Mouse (Mus musculus): Measurements from ENCODE around the gene Vopp1.

Vopp1 gene

DNA sequence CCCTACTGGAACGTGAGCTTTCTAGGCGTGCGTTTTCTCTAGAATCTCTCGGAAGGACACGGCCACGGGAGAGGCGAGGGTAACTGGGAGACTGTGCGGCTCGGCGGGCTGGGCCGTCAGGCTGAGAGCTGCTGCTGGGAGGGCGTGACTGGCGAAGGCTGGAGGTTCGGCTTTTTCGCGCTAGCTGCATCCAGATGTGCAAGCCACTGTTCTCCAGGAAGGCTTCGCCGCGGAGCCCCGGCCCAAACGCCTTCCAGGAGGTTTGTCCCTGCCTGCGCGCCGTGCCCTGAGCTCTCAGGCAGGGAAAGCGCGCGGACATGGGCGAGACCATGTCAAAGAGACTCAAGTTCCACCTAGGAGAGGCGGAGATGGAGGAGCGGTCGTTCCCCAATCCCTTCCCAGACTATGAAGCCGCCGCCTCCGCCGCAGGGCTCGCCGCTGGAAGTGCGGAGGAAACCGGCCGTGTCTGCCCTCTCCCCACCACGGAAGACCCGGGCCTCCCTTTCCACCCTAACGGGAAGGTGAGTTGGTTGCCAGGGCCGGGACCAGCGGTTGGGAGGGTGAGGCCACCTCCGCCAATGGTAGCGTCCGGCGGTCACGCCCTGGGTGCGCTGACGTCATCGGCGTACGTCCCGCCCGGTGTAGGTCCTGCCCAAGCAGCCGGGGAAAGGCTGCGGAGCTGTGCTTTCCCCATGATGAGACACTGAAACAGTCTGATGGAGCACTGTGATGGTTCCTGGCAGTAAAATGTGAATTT is 122.0 kb downstream of the Vopp1 start:
- peak; percentile 92 for DNase-seq (ENCODE audit: low read depth, low spot score)

DNA sequence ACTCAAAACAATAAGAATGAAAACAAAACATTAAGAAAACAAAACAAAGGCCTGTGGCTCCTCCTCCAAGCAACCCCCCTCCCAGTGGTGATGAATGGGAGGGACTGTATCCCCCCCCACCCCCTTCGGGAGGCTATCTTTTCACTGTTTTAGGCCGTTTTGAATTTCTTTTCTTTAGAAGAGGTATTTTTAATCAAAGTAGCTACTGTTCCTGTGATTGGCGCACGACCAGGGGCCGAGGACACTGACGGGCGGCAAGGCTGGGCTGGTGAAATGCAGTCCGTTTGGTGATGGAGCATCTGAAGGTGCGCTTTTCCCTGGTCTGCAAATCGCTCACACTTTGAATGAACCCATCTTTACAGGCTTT is 122.6 kb downstream of the Vopp1 start, which contains the start of gene Lancl2:
Gene Lancl2 (plus strand): TSS at position 165 of the 367 bp plus-strand sequence.
- DNase-seq (ENCODE audit: low read depth, low spot score), result no peak

DNA sequence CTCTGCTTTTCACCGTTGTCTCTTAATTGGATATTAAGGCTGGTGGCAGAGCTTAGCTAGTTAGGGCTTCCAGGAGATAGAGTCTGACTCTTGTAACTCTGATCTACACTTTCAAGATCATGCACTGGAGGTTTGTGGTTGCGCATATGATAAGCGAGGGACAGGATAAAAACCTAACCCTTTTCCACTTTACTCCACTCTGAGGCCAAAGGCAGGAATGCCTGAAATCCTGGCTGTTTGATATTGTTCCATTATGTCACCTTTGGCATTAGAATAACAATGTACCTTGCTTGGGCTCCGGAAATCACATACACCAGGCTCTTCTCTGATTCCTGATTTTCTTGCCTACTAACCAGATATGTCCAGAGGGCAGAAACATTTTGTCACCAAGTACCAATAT is 123.3 kb downstream of the Vopp1 start:
- DNase-seq (ENCODE audit: low read depth, low spot score), result peak; percentile 23

DNA sequence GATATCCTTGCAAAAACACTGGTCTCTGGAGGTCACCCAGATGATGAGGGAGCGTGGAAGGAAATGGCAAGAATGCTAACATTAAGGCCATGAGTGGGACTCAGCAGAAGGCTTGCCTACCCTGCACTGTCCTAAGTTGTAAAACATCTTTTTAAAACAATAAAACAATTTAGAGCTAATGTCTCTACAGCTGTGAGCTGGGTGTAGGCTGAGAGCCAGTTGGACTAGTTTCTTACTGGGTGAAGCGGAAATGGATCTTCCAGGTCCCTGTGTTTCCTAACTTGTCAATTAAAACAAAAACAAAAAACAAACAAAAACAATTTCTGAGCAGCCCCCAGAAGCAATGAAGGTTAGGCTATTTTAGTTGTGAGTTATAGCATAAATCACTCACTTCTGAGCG is 131.8 kb downstream of the Vopp1 start:
- no peak for DNase-seq (ENCODE audit: low read depth, low spot score)

DNA sequence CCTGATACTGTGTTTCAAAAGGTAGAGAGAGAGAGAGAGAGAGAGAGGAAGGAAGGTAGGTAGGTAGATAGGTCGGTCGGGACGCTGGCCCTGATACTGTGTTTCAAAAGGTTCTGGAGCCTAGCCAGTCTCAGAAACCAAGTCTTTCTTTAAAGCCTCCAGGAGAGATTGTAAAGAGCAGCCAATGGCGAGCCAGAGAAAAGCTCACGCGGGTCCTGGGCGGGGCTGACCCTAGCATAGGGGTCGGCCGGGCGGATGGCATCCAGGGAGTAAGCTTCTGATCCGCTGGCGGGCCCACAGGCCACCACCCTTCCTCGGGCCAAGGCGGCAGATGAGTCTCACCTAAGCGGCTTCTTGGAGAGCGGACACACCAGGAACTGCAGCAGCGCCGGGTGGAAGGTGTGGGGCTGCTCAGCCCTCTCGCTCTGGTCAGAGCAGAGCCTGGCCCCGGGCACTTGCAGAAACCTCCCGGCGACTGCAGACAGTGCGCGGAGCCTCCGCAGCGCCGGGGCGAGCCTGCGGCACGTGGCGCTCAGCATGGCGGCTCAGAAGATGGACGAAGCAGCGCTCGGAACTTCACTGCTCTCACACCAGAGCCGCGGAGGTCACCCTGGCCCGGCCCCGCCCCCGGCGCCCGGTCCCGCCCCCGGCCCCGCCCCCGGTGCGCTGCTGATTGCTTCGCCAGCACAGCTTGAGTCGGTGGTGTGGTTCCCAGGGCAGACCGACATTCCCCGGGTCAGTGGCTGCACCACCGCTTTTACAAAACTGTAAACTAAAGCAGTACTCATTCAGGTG is 133.3 kb downstream of the Vopp1 start, which contains the start of gene Pyurf:
Gene Pyurf (minus strand): TSS at position 612 of the 795 bp plus-strand sequence.
- DNase-seq (ENCODE audit: low read depth, low spot score), result peak; percentile 89

DNA sequence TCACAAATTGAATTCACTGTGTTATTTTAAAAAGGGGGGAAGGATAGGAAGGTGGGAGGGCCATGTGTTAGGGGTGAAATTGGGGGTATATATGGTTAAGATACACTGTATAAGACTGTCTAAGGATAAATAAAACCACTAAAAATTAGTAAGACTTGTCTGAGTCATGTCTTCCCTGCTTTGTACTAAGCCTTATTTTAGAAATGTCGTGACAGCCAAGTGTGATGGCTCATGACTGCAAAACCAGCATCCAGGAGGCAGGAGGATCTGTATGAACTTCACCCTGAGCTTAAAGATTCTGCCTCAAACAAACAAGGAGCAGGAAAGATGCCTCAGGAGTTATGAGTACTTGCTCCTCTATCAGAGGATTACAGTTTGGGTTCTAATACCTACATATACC is 140.8 kb downstream of the Vopp1 start:
- no peak for DNase-seq (ENCODE audit: low read depth, low spot score)

Measured in R1 (cell line).